Mouse (Mus musculus): Measurements from ENCODE around the gene Fam136a.

GRCm38 (mm10) chr6:86368479-86368878 lies 3.0 kb downstream of the Fam136a start:
- no peak for TF ChIP-seq CTCF (conservative IDR thresholded peaks at IDR 0.05; ENCODE audit: low read length)
- TF ChIP-seq NANOG (IDR thresholded peaks at IDR 0.05; ENCODE audit: borderline replicate concordance, low read length) = no peak
- TF ChIP-seq POU5F1 (IDR thresholded peaks at IDR 0.05; ENCODE audit: borderline replicate concordance, low read length) = no peak

Data from E14TG2a.4 (cell line).